Mouse (Mus musculus): ENCODE measurements at regions not wholly inside any gene's neighbourhood (a gene's known extent, or its start where the extent isn't known, plus 50 kb on each side); places are given as distances from the start of the nearest gene placed in this dataset.
"Not testable (repeated sequence)": the region's sequence is repeated elsewhere in the genome, so short reads cannot be mapped to it uniquely, and the experiment has no call there.

DNA sequence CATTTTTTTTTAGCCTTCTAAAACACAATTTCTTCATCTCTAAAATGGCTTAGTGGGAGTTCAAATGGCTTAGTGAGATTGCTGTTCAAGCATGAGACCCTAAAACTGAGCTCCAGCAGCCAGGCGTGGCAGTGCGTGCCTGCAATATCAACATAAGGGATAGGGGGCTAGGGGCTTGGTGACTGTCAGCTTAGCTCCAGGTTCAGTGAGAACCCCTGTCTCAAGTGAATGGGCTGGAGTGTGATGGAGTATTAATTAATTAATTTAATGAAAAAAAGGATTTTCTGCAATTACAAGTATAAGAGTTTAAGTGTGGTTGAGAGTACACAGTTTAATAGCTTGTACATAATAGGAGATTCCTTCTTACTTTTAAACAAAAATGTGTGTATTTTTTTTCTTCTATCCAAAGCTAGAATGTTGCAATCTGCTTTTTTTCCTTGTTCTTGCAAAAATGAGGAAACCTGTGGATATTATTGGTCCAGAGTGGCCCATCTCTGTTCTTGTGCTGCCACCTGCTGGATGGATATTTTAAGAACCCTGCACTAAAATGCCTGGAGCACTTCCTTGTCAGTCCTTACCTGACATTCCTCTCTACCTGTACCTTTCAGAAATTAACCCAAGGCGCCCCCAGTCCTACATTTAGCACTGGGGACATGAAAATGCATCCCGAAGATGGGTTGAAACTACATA is 54.0 kb upstream of the Usp47 start:
- DNase-seq (ENCODE audit: low spot score) = peak; percentile 71

DNA sequence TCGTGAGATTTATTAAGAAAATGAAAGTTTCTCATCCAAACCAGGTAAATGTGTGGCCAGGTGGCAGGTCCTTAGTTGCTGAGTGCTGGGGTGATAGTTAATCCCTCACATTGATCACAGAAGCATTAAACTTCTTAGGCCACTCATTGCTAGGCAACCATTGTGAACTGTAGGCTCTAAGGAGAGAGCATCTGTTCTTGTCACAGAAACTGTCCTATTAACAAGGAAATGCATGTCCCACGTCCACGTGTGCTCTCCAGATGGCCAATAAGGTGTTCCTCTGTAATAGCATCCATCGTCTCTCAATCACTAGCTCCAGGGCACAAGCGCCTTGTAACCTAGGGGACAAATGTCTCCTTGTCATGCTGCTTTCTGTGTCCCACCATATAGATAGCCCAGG is 55.0 kb upstream of the Usp47 start:
- peak; percentile 21 for DNase-seq (ENCODE audit: low spot score)

DNA sequence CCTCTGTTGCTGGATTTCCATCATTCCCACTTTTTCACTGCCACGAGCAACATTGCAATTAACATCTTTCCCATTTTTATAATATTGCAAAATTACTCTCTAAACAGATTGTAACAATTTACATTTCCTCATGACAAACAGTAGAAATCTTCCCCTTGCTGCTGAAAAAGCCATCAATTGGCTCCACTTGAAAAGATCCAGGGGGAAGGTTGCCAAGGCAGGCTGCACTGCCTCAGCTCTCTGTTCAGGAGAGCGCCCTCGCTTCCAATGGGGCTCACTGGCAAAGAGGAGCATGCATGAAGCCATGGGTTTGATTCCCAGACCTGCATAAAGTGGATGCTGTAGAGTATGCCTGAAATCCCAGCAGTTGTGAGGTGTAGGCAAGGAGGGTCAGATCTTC is 56.6 kb upstream of the Usp47 start:
- no peak for DNase-seq (ENCODE audit: low spot score)

DNA sequence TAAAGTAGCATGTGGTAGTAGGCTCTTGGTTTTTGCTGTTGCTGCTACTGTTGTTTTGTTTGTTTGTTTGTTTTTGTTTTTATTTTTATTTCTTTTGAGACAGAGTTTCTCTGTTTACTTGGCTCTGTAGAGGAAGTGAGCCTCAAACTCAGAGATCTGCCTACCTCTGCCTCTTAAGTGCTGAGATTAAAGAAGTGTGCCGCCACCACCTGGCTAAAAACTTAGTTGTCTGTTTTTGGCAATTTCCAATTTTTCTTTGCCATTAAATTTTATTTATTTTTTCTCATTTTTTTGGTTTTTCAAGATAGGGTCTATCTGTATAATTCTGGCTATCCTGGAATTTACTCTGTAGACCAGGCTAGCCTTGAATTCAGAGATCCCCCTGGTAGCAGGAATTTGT is 59.3 kb upstream of the Usp47 start:
- DNase-seq (ENCODE audit: low spot score) = no peak

DNA sequence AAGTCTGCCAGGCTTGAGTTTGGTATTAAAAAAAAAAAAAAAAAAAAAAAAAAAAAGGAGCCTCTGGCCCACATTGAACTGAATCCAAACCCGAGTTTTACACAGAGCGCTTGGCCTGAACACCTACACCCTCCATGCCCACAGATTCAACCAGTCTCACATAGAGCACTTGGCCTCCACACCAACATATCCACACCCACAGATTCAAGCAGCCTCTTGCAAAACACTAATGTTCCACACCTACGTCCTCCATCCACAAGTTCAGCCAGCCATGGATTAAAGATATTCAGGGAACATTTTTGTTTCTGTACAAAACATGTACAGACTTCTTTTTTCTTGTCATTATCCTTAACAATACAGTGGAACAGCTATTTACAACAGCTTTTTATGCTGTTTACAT is 63.3 kb upstream of the Usp47 start:
- no peak for DNase-seq (ENCODE audit: low spot score)

DNA sequence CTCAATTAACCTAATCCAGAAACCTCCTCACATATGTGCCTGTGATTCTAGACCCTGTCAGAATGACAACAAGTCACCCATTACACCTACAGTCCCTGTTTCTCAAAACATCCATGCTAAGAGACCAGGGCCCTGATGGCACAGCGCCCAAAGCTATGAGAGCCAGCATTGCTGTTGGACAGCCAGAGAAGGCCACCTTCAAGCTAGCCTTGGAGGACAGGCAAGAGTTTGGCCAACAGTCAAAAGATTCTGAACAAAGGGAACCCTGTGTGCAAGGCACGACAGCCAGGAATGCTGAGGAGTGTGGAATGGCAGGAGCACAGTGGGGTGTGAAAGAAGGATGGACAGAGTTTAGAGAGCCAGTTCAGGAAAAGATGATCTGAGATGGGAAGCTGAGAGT is 66.6 kb upstream of the Usp47 start:
- no peak for DNase-seq (ENCODE audit: low spot score)

DNA sequence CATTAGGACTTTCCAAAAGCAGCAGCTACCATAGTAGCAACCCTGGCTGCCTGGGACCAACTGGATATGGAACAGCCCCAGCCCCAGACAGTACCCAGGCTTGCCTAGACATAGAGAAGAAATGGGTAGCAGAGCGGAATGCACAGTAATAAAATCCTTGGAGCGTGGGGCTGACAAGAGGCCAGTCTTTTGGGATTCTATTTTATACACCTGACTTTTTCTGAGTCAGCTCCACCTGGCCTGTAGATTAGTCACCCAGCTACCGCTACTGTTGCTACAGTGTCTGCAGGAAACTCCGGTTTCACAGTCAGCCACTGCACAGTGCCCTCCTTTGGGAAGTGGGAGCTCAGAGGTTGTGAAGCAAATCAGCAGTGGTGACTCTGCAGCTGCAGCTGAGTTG is 83.7 kb upstream of the Usp47 start:
- no peak for DNase-seq (ENCODE audit: low spot score)

DNA sequence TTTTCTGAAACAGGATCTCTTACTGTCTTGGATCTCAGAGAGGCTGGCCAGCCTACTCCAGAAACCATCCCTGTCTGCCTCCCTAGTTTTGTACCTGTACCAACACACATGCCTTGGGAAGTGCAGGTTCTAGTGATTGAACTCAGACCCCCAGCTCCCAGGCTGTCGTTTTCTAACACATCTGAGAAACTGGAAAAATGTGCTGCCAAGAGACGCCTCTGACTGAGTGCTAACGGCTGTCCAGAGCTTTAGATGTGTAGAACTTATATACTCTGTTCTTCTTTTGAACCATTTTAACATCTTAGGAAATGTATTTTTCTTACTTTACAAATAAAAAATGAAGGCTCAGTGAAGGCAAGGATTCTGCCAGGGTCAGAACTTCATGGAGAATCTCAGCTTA is 85.8 kb upstream of the Usp47 start:
- DNase-seq (ENCODE audit: low spot score) = no peak

DNA sequence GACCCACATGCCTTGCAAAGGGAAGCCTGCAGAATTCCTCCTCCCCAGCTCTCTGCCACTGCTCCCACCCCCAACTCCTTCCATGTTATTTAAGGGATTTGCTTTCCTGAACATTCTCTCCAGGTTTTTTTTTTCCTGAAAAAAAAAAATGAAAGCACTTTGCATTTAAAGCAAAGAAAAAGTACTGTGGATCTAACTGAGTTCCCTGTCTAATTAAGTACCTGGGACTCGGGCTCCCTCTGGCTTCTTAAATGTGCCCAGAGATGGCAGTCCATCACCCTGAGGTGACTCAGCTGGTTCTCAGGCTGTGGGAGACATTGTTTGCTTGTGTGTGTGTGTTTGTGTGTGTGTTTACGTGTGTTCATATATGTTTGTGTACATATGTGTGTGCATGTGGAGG is 86.2 kb upstream of the Usp47 start:
- no peak for DNase-seq (ENCODE audit: low spot score)

DNA sequence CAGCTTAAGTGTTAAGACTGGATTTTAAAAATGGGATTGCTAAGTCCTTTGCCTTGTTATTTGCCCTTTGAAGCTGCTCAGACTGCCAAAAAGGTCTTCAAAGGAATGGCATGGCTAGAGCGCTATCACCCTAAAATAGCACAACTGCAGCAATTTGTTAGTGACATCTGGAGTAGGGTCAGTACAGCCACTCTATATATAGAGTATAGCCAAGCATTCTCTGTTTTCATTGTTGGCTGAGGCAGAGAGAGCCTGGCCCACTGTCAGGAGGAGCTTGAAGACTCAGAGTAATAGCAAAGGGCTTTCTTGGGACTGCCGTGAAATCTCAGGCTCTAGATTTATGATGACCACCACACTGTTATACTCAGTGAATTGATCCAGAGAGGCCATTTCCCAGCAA is 90.6 kb upstream of the Usp47 start:
- DNase-seq (ENCODE audit: low spot score) = no peak

DNA sequence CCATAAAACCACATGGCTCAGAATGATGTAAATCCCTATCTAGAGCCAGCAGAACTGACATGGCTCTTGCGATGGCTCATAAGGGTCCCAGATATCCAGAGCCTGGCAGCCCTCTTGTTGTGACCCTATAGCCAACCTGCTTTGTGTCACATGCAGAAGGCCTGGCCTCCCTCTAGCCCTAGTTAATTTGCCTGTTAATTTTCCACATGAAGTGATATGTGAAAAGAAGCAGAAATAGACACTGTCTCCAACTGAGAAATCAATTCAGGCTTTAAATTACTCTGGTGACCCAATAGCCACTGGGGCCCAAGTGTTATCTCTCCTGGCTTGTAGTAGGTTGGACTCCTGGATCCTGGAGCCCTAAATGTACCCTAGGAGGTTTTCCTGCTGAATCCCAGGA is 103.3 kb upstream of the Usp47 start:
- no peak for DNase-seq (ENCODE audit: low spot score)

DNA sequence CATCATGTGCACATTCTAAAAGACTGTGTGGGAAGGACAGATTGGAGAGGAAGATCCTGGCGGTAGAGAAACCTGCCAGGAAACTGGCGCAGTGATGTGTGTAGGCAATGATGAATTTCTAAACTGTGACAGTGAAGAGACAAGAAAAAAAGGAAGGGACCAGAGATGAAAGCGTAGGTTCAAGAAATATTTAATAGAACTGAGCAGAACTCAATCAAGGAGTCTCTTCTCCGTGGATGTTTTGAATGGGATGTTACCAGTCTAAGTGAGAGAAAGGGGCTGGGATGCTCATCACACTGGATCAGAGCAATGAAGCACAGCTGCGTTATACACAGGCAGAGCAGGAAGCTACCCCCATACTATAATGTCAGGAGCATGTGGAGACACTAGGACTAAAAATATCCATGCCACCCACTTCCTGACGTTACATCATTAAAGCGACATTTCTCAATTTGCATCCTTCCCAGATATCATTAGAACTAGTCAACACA is 119.5 kb upstream of the Usp47 start:
- no peak for DNase-seq (ENCODE audit: low spot score)

DNA sequence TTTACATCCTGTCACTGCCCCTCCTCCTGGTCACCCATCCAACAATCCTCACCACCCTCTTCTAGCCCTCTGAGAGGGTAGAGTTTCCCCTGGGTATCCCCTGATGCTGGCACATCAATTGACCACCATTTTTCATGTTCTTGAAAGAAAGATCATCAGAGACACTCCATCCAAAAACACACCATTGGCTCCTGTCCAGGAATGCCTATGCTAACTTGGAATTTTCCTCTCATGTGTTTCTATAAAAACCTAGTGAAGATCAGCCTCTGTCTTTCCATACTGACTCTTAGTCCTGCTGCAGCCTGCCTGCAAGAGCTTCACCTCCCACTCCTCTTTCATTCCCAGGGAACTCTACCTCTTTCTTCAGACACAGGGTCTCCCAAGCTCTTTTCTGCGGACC is 117.2 kb upstream of the Galnt18 start:
- DNase-seq (ENCODE audit: low spot score) = no peak

DNA sequence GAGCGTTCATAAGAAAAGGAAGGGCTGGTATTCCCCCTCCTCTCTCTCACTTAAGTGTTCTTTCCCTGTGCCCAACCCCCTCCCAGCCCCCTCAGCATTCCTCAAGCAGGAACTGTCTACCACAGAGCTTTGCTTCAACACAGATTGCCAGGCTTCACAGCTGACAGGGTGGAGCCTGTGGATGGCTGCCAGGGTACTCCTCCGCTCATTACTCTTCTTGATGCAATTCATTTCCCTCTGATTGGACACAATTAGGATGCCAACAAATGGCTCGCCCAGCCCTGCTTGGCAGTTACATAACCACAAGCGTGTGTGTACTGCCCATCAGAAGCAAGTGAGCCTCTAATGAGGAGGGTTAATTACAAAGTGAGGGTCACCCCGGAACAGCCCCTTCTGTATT is 116.5 kb upstream of the Galnt18 start:
- DNase-seq (ENCODE audit: low spot score) = no peak

DNA sequence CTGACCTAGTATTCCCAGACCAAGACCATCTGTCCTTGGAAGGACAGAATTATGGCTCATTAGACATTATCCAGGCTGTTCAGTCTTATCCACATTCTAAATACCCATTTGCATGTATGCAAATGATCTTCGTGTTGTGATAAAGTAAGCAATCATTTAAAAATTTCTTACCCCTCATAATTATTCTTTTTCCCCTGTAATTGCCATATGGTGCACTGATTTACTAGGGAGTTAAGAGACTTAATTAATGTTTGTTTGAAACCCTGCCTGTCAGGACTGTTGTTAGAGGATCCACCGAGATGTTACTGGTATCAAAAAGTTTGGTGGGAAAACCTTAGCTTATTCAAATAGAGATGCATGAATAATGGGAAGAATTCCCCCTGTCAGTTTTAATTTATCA is 103.2 kb upstream of the Galnt18 start:
- no peak for DNase-seq (ENCODE audit: low spot score)

DNA sequence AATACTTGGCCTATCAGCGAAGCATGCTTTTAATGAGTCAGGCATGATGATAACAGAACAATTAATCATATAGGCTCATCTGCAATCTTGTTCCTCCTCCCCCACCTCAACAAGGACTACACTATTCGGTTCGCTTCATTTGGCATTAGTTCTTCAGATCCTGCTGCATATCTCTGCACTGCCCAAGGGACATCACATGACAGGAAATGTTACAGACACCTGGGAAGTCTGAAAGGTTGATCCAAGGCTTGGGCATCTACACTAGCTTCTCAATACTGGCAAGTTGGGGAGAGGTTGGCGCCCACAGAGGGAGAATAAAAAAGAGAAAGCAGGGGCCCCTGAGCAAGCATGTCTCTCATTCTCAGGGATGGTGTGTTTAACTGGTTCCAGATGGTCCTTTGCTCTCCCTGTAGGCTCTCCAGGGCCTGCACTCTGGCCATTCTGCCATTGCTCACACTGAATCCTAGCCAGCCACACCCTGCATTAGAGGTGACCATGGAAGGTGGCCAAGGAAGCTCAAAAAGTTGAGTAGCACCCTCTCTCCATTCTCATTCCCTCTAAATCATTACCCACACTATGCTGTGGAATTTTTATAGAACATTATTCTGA is 100.4 kb upstream of the Galnt18 start:
- DNase-seq (ENCODE audit: low spot score) = no peak

DNA sequence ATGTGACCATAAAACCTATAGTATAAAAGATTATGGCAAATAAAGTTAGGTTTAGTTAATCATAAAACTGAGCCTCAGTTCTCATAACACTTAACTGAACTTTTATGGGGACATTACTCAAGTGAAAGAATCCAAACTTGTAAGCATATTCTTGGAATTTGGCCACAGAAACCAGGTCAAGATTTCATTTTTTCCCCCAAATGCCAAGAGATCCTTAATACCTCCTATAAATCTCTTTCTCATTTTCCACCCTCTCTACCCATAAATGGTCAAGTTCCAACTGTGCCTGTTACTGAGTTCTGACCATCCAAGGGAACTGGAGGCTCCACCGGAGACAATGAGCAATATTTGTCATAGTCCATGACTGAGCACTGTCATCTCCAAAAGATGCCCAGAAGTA is 97.8 kb upstream of the Galnt18 start:
- DNase-seq (ENCODE audit: low spot score) = no peak

DNA sequence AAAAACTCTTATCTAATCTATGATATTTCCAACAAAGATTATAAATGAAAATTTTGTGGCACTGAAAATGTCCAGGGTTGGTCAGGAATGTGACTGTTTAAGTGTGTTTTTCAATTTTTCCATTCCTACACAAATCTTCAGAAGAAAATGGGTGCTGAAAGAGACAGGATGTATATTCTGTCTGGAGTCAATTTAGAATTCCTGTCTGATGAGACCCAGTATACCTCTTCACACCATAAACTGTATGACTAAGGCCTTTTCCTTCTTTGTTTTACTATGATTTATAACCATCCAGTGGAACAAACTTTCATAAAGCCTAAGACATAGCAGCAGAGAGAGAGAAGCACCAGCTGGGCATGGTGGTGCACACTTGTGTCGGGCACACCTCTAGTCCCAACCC is 96.2 kb upstream of the Galnt18 start:
- no peak for DNase-seq (ENCODE audit: low spot score)

DNA sequence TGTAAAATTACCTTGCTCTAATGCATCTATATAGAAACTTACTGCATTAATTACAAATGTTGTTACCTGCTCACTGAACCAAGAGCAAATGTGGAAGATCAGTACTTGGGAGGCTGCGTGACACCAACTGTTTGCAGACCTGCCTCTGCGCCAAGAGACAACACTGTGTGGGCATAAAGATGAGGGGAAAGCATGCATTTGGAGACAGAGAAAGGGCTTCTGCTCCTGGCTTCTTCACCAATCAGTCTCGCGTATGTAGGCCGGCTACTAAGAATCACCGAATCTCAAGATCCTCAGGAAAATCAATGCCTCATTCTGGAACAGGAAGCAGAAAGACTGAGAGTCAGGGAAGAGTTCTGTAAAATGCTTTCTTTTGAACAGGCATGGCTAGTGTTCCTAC is 89.6 kb upstream of the Galnt18 start:
- DNase-seq (ENCODE audit: low spot score) = no peak

DNA sequence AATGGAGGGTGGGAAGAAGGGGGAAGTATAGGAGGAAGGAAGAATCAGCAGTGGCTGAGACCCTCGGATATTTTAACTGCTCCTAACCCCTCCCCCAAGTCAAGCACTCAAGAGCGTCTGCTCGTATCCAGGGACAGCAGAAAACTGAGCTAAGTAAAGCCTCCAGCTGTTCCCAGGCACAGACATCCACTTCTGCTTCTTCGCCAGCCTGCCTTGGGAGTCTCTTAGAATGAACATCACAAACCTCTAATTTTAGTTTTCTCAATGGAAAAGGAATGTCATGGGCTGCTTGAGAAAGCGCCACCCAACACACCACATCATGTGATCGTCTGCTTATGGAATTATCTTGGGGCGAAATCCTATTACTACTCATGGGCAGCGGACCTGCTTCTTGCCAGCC is 83.3 kb upstream of the Galnt18 start:
- DNase-seq (ENCODE audit: low spot score) = no peak

DNA sequence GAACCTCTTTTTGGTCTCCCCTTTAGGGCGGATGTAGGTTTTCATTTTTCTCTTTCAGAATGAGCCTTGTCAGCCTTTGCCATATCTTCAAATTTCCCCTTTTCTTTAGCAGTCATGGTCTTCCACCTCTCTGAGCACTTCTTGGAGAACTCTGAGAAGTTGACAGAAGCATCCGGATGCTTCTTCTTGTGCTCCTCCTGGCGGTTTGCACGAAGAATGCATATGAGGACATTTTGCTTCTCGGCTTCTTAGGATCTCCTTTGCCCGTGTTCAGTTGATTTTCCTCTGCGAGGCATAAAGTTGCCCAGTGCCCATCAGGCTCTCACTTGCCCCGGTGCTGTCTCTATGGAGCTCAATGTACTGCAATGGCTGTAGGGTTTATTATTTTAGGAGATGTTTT is 78.5 kb upstream of the Galnt18 start:
- DNase-seq (ENCODE audit: low spot score) = not testable (repeated sequence)

DNA sequence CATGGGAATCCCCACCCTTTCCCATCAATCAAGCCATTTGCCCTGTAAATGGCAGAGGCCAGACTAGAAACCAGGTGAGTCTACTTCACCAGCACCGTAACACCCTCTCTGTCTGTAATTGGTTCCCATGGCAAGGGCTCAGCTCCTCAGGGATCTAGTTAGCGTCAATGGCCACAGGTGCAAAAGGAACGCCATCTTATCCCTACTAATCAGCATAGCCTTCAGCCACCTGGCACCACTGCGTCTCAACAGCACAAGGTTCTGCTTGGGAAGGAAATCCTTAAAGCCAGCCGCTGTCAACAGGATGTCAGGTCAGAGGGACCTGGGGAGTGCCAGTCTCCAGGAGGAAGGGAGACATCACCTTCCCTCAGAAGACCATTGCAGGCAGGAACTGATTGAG is 77.2 kb upstream of the Galnt18 start:
- DNase-seq (ENCODE audit: low spot score) = no peak

DNA sequence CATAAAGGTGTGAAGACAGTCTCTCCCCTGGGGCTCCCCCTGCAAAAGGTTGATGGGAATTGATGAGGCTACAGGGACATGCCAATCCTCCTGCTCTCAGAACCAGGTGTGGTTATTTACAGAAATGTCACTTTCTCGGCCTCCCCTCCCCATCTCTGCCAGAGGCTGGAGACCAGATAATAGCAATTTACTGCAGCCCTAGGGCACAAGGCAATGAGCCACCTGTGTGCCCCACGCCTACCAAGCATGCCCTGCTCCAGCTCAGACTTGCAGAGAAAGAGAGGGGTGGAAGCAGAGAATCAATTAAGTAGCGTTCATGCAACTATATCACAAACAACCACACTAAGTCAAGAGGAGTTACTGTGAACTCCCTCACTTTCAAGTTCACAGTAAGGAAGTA is 75.5 kb upstream of the Galnt18 start:
- DNase-seq (ENCODE audit: low spot score) = no peak

DNA sequence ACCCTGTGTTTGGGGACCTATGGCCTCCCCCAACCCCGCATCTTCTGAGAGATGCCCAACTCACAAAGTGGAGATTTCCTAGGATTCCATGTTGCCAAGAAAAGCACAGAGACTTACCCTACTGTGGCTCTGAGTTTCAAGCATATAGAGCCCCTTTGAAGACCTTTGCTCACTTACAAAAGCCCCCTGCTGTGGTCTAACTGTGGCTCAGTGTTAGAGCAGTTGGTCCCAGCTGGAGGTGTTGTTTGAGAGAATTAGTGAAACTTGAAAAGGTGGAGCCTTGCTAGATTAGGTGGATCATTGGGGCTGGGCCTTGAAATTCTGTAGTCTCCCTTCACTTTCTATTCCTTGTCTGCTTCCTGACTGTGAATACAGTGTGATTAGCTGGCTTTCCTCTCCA is 66.6 kb upstream of the Galnt18 start:
- no peak for DNase-seq (ENCODE audit: low spot score)
